Mouse (Mus musculus) subcutaneous adipose tissue, adult 2 months (tissue): ENCODE results near the gene 2310011J03Rik. TPM values are rescaled to one million over a fixed set of nuclear protein-coding genes. Genes with fewer than 3 reads are reported as not detected.

Experiments
- polyA plus RNA-seq: library from polyadenylated mRNA; depleted of rRNA; stranded (reverse); fragments of >200 nt; gene quantifications from 2 replicates; pipeline ENCODE4 v1.2.3, GENCODE M21; 2012; ENCODE audit warnings: low replicate concordance; rRNA removed

2310011J03Rik gene
- polyA plus RNA-seq = 63.1 and 73.9 TPM in 2 replicates

DNA sequence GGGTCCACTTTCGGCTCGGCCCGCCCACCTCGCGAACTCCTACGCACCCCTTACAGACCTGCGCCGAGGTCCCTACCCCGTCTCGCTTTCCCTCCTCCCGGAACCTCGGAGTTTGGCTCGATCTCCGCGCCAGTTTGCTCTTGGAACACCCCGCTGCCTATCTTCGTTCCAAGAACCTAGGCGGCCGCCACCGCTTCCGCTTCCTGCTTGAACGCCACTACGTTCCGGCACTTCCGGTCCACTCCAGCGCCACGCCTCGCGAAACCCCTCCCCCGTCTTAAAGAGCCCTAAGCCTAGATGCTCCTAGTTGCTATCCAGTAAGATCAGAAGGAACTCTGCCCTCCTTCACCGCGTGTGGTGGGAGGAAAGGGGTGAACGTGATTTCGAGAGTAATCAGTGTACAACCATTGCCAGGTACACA lies at the start of gene 2310011J03Rik:
TSS of gene 2310011J03Rik (minus strand) at position 198 of the 421 bp plus-strand sequence.

DNA sequence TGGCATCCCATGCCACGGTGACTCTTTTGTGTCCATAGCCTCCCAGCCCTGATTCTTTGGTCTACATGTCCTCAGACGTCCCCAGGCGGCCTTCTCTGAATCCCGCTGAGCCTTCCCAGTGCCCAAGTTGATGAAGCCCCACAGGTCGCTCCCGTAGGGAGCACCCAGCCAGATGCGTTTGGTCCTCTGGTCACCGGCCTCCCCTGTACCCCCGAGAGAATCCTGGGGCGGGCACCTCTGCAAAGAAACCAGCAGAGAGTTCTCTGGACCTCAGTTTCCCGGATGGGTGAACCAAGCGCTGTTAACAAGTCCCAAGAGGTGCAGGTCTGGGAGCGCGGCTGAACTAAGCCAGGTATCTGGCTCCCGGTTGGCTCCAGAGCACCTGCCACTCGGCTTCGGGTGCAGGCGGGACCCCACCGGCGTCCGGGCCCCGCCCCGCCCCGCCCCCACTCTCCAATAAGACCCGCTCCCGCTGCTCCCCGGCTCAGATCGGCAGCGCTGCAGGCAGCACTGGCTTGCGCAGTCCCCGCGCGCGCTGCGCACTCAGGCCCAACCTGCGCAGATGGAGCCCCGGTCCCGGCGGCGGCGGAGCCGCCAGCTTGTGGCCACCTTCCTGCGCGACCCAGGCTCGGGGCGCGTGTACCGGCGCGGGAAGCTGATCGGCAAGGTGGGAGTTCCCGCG lies 35.8 kb upstream of the 2310011J03Rik start, which contains the start of gene Plk5:
TSS of gene Plk5 (plus strand) at position 459 of the 682 bp plus-strand sequence.

DNA sequence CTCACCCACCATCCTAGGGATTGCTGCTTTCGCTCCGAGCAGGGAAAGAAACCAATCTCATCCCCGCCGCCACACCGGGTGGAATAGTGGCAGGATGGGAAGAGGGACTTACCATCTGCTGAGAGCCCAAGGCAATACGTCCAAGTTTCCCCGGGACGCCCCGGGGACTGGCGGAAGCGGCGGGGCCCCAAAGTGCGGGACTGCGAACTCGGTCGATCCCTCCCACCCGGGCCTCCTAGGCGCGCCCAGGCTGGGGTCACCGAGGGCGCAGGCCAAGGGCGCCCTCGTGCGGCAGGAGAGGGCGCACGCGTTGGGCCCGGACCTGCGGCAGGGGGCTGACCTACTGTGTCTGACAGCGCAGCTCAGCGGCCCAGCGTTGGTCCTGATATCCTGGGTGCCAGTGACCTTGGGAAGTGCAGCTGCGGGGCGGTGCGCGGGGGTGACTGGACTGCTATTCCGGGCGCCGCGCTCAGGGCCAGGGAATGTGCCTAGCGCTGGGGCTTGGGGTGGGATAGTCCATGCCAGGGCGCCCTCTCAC lies 28.0 kb upstream of the 2310011J03Rik start, which contains the start of gene Adamtsl5:
TSS of gene Adamtsl5 (minus strand) at position 169 of the 538 bp plus-strand sequence.

DNA sequence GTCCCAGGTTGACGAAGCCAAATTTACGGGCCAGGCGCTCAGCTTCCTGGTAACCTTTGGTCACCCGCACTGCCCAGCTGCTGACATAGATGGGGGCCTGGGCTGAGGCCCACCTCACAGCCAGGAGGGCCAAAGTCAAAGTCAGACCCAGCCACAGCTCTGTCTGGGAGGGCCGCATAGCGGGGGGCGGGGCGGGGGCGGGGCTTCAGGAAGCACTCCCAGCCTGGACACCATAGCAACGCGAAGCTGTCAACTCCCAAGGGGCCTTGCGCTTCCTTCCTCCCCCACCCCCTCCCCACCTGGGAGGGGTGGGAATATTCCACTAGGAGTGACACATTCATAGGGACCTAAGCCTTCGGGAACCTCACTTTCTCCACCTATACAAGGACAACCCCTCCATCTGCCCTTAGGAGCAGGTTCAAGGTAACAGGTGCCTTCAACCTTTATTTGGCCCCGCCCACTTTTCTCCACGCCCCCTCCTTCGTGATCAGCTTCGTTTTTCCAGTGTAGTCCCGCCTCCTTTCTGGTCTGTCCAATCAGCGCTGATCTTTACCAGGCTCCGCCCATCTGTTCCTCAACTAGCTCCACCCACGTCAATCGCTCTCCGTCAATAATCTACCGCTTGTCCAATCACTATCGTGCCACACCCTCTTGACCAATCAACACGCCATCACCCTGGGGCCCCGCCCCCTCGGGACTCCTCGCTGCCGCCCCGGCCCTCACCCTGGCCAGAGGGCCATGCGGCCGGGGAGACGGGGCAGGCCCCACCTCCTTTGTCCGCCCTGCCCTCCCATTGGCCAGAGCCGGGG lies 9.1 kb upstream of the 2310011J03Rik start, which contains the start of the genes Pcsk4 and Reep6:
TSS of gene Pcsk4 (minus strand) at position 226 of the 809 bp plus-strand sequence.
TSS of gene Reep6 (plus strand) at position 681 of the 809 bp plus-strand sequence.

DNA sequence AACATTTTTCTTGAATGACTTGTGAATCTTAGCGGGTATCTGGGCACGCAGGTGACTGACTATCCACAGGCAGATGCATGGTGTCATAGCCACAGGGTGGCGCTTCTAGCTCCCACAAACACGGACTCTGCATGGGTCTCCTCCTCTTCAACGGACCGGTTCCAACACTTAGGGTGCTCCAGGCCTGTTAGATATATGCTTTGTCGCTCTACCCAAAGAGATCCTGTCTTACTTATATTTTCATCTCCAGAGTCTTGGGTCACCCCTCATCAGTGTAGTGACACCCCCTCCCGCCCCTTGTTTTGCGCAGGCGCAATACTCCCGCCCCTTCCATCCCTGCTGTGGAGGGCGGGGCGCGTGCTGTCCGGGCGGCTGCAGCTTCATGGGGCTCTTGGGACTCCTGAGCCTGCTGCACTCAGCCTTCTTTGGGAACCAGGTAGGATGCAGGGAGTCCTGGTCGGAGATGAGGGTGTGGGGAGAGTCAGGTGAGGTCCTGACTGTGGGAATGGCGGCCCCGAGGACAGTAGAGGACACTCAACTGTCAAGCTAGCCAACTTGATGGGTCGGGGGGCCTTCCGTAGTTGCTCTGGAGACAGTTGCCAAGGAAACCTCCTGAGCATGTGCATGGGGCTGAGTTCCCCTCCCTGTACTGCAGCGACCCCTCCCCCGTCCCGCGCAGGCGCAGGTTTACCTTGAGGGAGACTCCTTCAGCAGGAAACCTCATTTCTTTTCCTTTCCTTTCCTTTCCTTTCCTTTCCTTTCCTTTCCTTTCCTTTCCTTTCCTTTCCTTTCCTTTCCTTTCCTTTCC lies 24.5 kb downstream of the 2310011J03Rik start, which contains the start of gene Apc2:
TSS of gene Apc2 (plus strand) at position 360 of the 808 bp plus-strand sequence.

DNA sequence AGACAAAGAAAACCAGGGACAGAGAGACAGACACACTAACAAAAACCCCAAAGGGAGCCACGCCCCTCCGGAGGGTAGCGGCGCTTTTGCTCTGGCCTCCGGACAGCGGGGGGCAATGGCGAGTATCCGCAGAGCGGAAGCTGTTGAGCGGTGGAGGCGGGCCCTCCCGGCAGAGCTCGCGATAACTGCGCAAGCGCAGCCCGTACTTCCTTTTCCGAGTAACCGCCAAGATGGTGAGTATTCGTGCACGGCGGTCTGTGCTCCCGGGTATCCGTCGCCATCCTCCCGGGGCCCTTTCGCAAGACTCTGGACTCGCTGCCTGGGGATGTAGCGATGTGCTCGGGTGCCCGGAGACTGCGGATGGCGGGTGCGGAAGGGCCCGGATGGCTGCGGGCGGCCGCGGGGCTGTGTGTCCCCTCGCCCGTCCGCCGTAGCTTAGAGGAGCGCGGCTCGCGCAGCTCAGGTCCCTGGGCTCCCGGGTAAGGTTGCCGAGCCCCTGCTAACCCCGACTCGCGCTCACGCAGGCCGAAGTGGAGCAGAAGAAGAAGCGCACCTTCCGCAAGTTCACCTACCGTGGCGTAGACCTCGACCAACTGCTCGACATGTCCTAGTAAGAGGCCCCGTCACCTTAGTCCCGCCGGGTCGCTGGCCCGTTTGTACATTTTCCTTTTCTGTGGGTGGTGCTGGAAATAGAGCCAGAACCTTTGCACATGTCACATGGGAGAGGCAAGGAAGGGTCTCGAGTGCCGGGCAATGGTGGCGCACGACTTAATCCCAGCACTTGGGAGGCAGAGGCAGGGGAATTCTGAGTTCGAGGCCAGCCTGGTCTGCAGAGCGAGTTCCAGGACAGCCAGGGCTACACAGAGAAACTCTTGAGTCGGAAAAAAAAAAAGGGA lies 27.8 kb downstream of the 2310011J03Rik start, which contains the start of gene Rps15:
TSS of gene Rps15 (plus strand) at position 203 of the 896 bp plus-strand sequence.

Other genes starting within 250 kb of the 2310011J03Rik start
- 43.1 and 60.1 TPM in 2 replicates for gene Sbno2, start 215.0 kb downstream of the 2310011J03Rik start, polyA plus RNA-seq
- 146 and 147 TPM in 2 replicates for gene Stk11, start 204.7 kb downstream of the 2310011J03Rik start, polyA plus RNA-seq
- 840 and 867 TPM in 2 replicates for gene Atp5d, start 181.9 kb downstream of the 2310011J03Rik start, polyA plus RNA-seq
- 4.6 and 24.2 TPM in 2 replicates for gene Cbarp, start 179.7 kb downstream of the 2310011J03Rik start, polyA plus RNA-seq
- 26.8 and 79.7 TPM in 2 replicates for gene Midn, start 172.3 kb downstream of the 2310011J03Rik start, polyA plus RNA-seq
- gene Cirbp, start 154.6 kb downstream of the 2310011J03Rik start, polyA plus RNA-seq = 85.6 and 156 TPM in 2 replicates
- gene 1600002K03Rik, start 147.6 kb downstream of the 2310011J03Rik start, polyA plus RNA-seq = 11.8 and 12.1 TPM in 2 replicates
- 5.8 and 12.4 TPM in 2 replicates for gene Efna2, start 141.1 kb downstream of the 2310011J03Rik start, polyA plus RNA-seq
- gene Mum1, start 94.1 kb downstream of the 2310011J03Rik start, polyA plus RNA-seq = 61.9 and 62.4 TPM in 2 replicates
- gene Ndufs7, start 71.4 kb downstream of the 2310011J03Rik start, polyA plus RNA-seq = 414 and 611 TPM in 2 replicates
- 63.6 and 128 TPM in 2 replicates for gene Gamt, start 59.5 kb downstream of the 2310011J03Rik start, polyA plus RNA-seq
- 41.8 and 67.0 TPM in 2 replicates for gene Dazap1, start 59.1 kb downstream of the 2310011J03Rik start, polyA plus RNA-seq
- 1,097 and 1,999 TPM in 2 replicates for gene Rps15, start 28.1 kb downstream of the 2310011J03Rik start, polyA plus RNA-seq
- 1.6 and 3.1 TPM in 2 replicates for gene Apc2, start 24.6 kb downstream of the 2310011J03Rik start, polyA plus RNA-seq
- 11.0 and 18.3 TPM in 2 replicates for gene Pcsk4, start 9.0 kb upstream of the 2310011J03Rik start, polyA plus RNA-seq
- 29.5 and 41.3 TPM in 2 replicates for gene Reep6, start 9.4 kb upstream of the 2310011J03Rik start, polyA plus RNA-seq
- gene Adamtsl5, start 27.9 kb upstream of the 2310011J03Rik start, polyA plus RNA-seq = 27.6 and 29.5 TPM in 2 replicates
- gene Plk5, start 35.9 kb upstream of the 2310011J03Rik start, polyA plus RNA-seq = 0.12 TPM in 1 of 2 replicates, not detected in the other
- 9.5 and 41.0 TPM in 2 replicates for gene Mex3d, start 67.1 kb upstream of the 2310011J03Rik start, polyA plus RNA-seq
- gene Mbd3, start 79.0 kb upstream of the 2310011J03Rik start, polyA plus RNA-seq = 145 and 199 TPM in 2 replicates
- 2,303 and 2,715 TPM in 2 replicates for gene Uqcr11, start 86.3 kb upstream of the 2310011J03Rik start, polyA plus RNA-seq
- 56.2 and 124 TPM in 2 replicates for gene Tcf3, start 113.1 kb upstream of the 2310011J03Rik start, polyA plus RNA-seq
- not detected in 2 replicates for gene Onecut3, start 174.3 kb upstream of the 2310011J03Rik start, polyA plus RNA-seq
- 0.03 and 0.06 TPM in 2 replicates for gene Atp8b3, start 218.6 kb upstream of the 2310011J03Rik start, polyA plus RNA-seq
- gene Rexo1, start 241.0 kb upstream of the 2310011J03Rik start, polyA plus RNA-seq = 36.1 and 53.1 TPM in 2 replicates